Mouse (Mus musculus): ENCODE results near the gene Dnajc13.

DNA sequence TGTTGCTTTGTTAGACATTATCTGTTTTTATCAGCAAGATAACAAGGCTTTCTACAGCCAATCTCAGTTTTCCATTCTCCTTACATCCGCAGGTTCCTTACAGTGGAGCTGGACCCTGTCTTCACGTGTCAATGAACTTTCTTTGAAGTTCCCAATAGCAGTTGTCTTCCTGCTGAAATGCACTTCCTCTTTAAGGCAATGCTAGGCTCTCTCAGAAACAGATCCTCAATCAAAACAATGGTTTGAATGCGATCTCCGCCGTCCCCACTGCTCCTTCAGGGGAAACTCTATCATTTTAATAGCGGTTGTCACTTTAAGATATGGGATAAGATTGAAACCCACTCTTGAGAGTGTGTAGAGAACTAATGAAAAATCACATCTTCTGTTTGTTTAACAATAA lies 22.2 kb upstream of the Dnajc13 start:
- TF ChIP-seq CTCF (IDR thresholded peaks at IDR 0.05; ENCODE audit: low read depth) (no peak), EP300 (IDR thresholded peaks at IDR 0.05; ENCODE audit: low read depth) (no peak)
